Mouse (Mus musculus): ENCODE measurements around the gene Reln.

DNA sequence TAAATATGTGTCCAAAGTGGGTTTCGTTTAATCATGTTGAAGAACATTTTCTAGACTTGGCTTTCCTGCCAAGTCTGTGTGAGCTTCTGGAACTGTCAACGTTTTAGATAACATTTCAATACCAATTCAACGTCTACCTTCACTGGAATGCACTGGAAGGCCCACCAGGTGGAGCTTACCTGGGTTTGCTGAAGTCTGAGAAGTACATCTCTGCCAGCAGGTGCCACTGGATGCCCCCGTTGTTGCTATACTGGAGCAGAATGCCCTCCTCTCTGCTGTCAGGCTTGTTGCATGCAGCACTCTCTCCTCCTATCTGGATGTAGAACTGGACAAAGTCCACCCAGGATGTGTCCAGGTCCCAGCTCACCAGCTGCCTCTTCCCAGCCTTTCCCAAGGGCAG lies 340.6 kb downstream of the Reln start:
- TF ChIP-seq CTCF (IDR thresholded peaks at IDR 0.05) (no peak), EP300 (IDR thresholded peaks at IDR 0.05) (no peak)
